Mouse (Mus musculus): Measurements from ENCODE around the gene Gm49373. TPM values are rescaled to one million over a fixed set of nuclear protein-coding genes. Genes with fewer than 3 reads are reported as not detected.

Gene Gm49373
- polyA plus RNA-seq, 1 experiment: 1.4 TPM

DNA sequence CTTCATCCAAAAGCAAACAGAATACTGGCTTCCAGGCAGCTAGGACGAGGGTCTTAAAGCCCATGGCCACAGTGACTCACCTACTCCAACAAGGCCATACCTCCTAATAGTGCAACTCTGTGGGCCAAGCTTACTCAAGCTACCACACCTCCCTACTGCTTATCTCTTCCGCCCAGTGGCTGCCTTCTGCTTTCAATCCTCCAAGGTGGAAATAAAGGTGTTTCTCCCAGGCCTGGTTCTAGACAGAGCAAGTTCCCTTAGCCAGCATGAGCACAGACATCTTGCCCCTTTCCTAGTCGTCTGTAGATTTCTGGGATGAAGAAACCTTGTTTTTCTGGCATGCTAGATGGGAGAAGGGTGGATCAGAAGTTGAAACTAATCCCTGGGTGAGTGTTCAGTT lies 33.1 kb downstream of the Gm49373 start:
- Histone ChIP-seq H3K9me3 (replicated peaks; ENCODE audit: control insufficient read depth, insufficient read depth, low read length, poor library complexity, severe bottlenecking) (no peaks in the 10 kb centered on the region), H3K27me3 (ENCODE audit: control insufficient read depth, insufficient read depth, low read length, poor library complexity, severe bottlenecking) (no peaks in the 10 kb centered on the region)
- TF ChIP-seq EP300 (IDR thresholded peaks at IDR 0.05; ENCODE audit: insufficient read depth, low read depth, low read length) (no peak), POLR2A (IDR thresholded peaks at IDR 0.05; ENCODE audit: insufficient read depth, low read length) (no peak), CTCF (IDR thresholded peaks at IDR 0.05; ENCODE audit: low read depth, low read length) (no peak)

DNA sequence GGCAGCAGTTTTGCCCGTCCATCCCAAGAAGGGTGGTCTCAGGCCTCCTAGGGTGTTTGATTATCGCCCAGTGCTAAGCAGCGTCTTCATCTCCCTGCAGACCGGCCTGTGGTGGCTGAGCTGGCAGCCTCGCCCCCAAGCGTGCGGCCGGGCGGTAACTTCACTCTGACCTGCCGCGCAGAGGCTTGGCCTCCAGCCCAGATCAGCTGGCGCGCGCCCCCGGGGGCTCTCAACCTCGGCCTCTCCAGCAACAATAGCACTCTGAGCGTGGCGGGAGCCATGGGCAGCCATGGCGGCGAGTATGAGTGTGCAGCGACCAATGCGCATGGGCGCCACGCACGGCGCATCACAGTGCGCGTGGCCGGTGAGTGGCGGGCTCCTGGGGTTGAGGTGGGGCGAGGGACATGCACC lies 35.4 kb downstream of the Gm49373 start:
- no peak overlapping the region for H3K27ac ChIP-seq (ENCODE audit: insufficient read depth, low read length)
- no peaks in the 10 kb centered on the region for H3K4me1 ChIP-seq (ENCODE audit: control insufficient read depth, insufficient read depth, low read length)

More for the DNA sequence above, 33.1 kb downstream of the Gm49373 start:
- H3K9ac ChIP-seq (ENCODE audit: low read depth, poor library complexity, severe bottlenecking): no peak overlapping the region
- no peak overlapping the region for H3K27ac ChIP-seq (ENCODE audit: insufficient read depth, low read length)
- H3K36me3 ChIP-seq (ENCODE audit: control insufficient read depth, insufficient read depth, low read length, poor library complexity, severe bottlenecking): no peaks in the 10 kb centered on the region
- no peak overlapping the region for H3K4me3 ChIP-seq (ENCODE audit: low read depth, low read length)
- no peaks in the 10 kb centered on the region for H3K4me1 ChIP-seq (ENCODE audit: control insufficient read depth, insufficient read depth, low read length)

DNA sequence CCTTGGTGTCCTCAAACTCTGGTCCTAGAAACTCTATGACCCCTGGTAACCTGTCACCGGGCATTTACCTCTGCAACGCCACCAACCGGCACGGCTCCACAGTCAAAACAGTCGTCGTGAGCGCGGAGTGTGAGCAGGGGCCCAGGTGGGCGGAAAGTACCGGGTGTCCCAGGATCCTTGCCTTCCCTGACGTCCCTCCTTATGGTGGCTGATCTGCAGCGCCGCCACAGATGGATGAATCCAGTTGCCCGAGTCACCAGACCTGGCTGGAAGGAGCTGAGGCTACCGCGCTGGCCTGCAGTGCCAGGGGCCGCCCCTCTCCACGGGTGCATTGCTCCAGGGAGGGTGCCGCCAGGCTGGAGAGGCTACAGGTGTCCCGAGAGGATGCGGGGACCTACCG lies 36.2 kb downstream of the Gm49373 start:
- 0 out of 2 replicates have a peak overlapping the region, but pooled peaks have one; percentile 17 for H3K9ac ChIP-seq (ENCODE audit: low read depth, poor library complexity, severe bottlenecking)
- H3K36me3 ChIP-seq (ENCODE audit: control insufficient read depth, insufficient read depth, low read length, poor library complexity, severe bottlenecking): no peaks in the 10 kb centered on the region
- H3K27me3 ChIP-seq (ENCODE audit: control insufficient read depth, insufficient read depth, low read length, poor library complexity, severe bottlenecking): no peaks in the 10 kb centered on the region; the same call in 1 of the 2 replicates
- no peaks in the 10 kb centered on the region for H3K9me3 ChIP-seq (replicated peaks; ENCODE audit: control insufficient read depth, insufficient read depth, low read length, poor library complexity, severe bottlenecking)
- TF ChIP-seq POLR2A (IDR thresholded peaks at IDR 0.05; ENCODE audit: insufficient read depth, low read length): no peak
- TF ChIP-seq EP300 (IDR thresholded peaks at IDR 0.05; ENCODE audit: insufficient read depth, low read depth, low read length): no peak
- no peak for TF ChIP-seq CTCF (IDR thresholded peaks at IDR 0.05; ENCODE audit: low read depth, low read length)
- H3K4me1 ChIP-seq (ENCODE audit: control insufficient read depth, insufficient read depth, low read length): no peaks in the 10 kb centered on the region
- peak overlapping the region; percentile 51 for H3K4me3 ChIP-seq (ENCODE audit: low read depth, low read length)
- no peak overlapping the region for H3K27ac ChIP-seq (ENCODE audit: insufficient read depth, low read length)

More for the DNA sequence above, 35.4 kb downstream of the Gm49373 start:
- no peaks in the 10 kb centered on the region for H3K36me3 ChIP-seq (ENCODE audit: control insufficient read depth, insufficient read depth, low read length, poor library complexity, severe bottlenecking)
- peak overlapping the region; percentile 36 for H3K4me3 ChIP-seq (ENCODE audit: low read depth, low read length)
- TF ChIP-seq POLR2A (IDR thresholded peaks at IDR 0.05; ENCODE audit: insufficient read depth, low read length): no peak
- no peak for TF ChIP-seq EP300 (IDR thresholded peaks at IDR 0.05; ENCODE audit: insufficient read depth, low read depth, low read length)
- TF ChIP-seq CTCF (IDR thresholded peaks at IDR 0.05; ENCODE audit: low read depth, low read length): no peak
- 0 out of 2 replicates have a peak overlapping the region, but pooled peaks have one; percentile 17 for H3K9ac ChIP-seq (ENCODE audit: low read depth, poor library complexity, severe bottlenecking)
- H3K27me3 ChIP-seq (ENCODE audit: control insufficient read depth, insufficient read depth, low read length, poor library complexity, severe bottlenecking): no peaks in the 10 kb centered on the region
- no peaks in the 10 kb centered on the region for H3K9me3 ChIP-seq (replicated peaks; ENCODE audit: control insufficient read depth, insufficient read depth, low read length, poor library complexity, severe bottlenecking)

DNA sequence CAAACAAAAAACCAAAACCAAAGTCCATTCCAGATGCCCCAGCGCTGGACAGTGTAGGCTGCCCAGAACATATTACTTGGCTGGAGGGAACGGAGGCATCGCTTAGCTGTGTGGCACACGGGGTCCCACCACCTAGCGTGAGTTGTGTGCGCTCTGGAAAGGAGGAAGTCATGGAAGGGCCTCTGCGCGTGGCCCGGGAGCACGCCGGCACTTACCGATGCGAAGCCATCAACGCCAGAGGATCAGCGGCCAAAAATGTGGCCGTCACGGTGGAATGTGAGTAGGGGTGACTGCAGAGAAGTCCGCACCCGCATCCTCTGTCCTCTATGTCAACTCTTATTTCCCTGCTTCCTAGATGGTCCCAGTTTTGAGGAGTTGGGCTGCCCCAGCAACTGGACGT lies 36.7 kb downstream of the Gm49373 start:
- peak overlapping the region; percentile 51 for H3K4me3 ChIP-seq (ENCODE audit: low read depth, low read length)
- no peak overlapping the region for H3K27ac ChIP-seq (ENCODE audit: insufficient read depth, low read length)
- TF ChIP-seq CTCF (IDR thresholded peaks at IDR 0.05; ENCODE audit: low read depth, low read length) (no peak), POLR2A (IDR thresholded peaks at IDR 0.05; ENCODE audit: insufficient read depth, low read length) (no peak), EP300 (IDR thresholded peaks at IDR 0.05; ENCODE audit: insufficient read depth, low read depth, low read length) (no peak)
- no peaks in the 10 kb centered on the region; the same call in 1 of the 2 replicates for H3K27me3 ChIP-seq (ENCODE audit: control insufficient read depth, insufficient read depth, low read length, poor library complexity, severe bottlenecking)
- no peak overlapping the region for H3K9ac ChIP-seq (ENCODE audit: low read depth, poor library complexity, severe bottlenecking)
- no peaks in the 10 kb centered on the region for H3K36me3 ChIP-seq (ENCODE audit: control insufficient read depth, insufficient read depth, low read length, poor library complexity, severe bottlenecking)
- no peaks in the 10 kb centered on the region for H3K4me1 ChIP-seq (ENCODE audit: control insufficient read depth, insufficient read depth, low read length)
- H3K9me3 ChIP-seq (replicated peaks; ENCODE audit: control insufficient read depth, insufficient read depth, low read length, poor library complexity, severe bottlenecking): no peaks in the 10 kb centered on the region

DNA sequence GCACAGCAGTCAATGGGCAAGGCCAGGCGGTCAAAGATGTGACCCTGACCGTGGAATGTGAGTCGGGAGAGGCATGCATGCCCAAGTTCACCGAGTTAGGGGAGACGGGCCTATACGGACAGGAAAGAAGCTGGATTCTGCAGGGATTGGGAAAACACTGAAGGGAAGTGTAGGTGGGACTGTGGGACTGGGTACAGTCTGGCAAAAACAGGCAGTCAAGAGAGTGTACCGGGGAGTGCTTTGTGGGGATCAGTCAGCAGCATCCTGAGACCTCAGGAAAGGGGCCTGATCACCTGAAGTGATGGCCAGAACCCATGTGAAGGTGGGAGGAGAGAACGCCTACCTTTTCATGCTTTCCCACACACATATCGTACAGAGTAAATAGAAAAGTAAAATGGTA lies 37.3 kb downstream of the Gm49373 start:
- Histone ChIP-seq H3K36me3 (ENCODE audit: control insufficient read depth, insufficient read depth, low read length, poor library complexity, severe bottlenecking) (no peaks in the 10 kb centered on the region), H3K4me3 (ENCODE audit: low read depth, low read length) (peak overlapping the region; percentile 18), H3K9ac (ENCODE audit: low read depth, poor library complexity, severe bottlenecking) (no peak overlapping the region), H3K9me3 (replicated peaks; ENCODE audit: control insufficient read depth, insufficient read depth, low read length, poor library complexity, severe bottlenecking) (no peaks in the 10 kb centered on the region), H3K27me3 (ENCODE audit: control insufficient read depth, insufficient read depth, low read length, poor library complexity, severe bottlenecking) (no peaks in the 10 kb centered on the region; the same call in 1 of the 2 replicates), H3K4me1 (ENCODE audit: control insufficient read depth, insufficient read depth, low read length) (no peaks in the 10 kb centered on the region), H3K27ac (ENCODE audit: insufficient read depth, low read length) (no peak overlapping the region)
- TF ChIP-seq EP300 (IDR thresholded peaks at IDR 0.05; ENCODE audit: insufficient read depth, low read depth, low read length): no peak
- TF ChIP-seq POLR2A (IDR thresholded peaks at IDR 0.05; ENCODE audit: insufficient read depth, low read length): no peak
- no peak for TF ChIP-seq CTCF (IDR thresholded peaks at IDR 0.05; ENCODE audit: low read depth, low read length)

DNA sequence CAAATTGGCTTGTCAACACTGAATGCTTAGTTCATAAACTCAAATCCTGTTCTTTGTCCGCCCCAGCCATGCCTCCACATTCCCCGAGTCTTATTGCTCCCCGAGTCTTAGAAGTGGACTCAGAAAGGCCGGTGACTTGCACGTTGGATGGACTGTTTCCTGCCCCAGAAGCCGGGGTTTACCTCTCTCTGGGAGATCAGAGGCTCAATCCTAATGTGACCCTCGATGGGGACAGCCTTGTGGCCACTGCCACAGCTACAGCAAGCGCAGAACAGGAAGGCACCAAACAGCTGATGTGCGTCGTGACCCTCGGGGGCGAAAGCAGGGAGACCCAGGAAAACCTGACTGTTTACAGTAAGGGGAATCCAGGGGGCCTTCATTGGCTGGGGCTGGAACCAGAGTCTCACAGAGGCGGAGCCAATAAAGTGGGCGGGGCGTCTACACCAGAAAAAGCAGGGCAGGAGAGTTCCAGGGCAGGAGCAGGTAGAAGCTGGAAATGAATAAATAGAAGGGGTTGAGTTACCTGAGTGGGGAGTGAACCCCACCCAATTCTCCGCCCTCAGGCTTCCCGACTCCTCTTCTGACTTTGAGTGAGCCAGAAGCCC lies 38.3 kb downstream of the Gm49373 start:
- Histone ChIP-seq H3K27ac (ENCODE audit: insufficient read depth, low read length) (no peak overlapping the region), H3K9me3 (replicated peaks; ENCODE audit: control insufficient read depth, insufficient read depth, low read length, poor library complexity, severe bottlenecking) (no peaks in the 10 kb centered on the region), H3K4me1 (ENCODE audit: control insufficient read depth, insufficient read depth, low read length) (no peaks in the 10 kb centered on the region), H3K36me3 (ENCODE audit: control insufficient read depth, insufficient read depth, low read length, poor library complexity, severe bottlenecking) (no peaks in the 10 kb centered on the region), H3K9ac (ENCODE audit: low read depth, poor library complexity, severe bottlenecking) (no peak overlapping the region), H3K27me3 (ENCODE audit: control insufficient read depth, insufficient read depth, low read length, poor library complexity, severe bottlenecking) (no peaks in the 10 kb centered on the region; the same call in 1 of the 2 replicates), H3K4me3 (ENCODE audit: low read depth, low read length) (peak overlapping the region; percentile 13; the same call in 1 of the 2 replicates)
- no peak for TF ChIP-seq EP300 (IDR thresholded peaks at IDR 0.05; ENCODE audit: insufficient read depth, low read depth, low read length)
- no peak for TF ChIP-seq CTCF (IDR thresholded peaks at IDR 0.05; ENCODE audit: low read depth, low read length)
- TF ChIP-seq POLR2A (IDR thresholded peaks at IDR 0.05; ENCODE audit: insufficient read depth, low read length): no peak
